Mouse (Mus musculus): ENCODE data around the gene Itsn1.

DNA sequence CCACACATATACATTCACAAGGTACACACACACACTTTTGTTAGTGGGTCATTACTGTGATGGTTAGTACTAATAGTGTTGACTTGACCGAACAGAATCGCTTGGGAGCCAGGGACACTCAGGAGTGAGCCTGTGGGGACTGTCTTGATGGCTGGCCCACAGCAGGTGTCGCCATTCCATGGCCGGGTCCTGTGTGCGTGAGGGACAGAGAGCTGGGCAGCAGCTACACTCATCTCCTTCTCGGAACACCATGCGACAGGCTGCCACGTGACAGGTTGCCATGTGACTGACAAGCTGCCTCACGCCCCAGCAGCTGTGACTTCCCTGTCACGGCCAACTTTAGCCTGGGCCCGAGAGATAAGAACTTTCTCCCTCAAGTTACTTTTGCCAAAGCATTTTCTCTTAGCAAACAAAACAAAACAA lies 12.1 kb upstream of the Itsn1 start:
- TF ChIP-seq CTCF (IDR thresholded peaks at IDR 0.05; ENCODE audit: low read depth) (0 out of 2 replicates have a peak, but pooled peaks have one; percentile 15), EP300 (IDR thresholded peaks at IDR 0.05; ENCODE audit: low read depth) (no peak)

All from heart, postnatal 0 days (tissue).